Mouse (Mus musculus) stomach, embryonic 16.5 days (tissue): ENCODE results near the gene Slc11a2. TPM values are rescaled to one million over a fixed set of nuclear protein-coding genes. Genes with fewer than 3 reads are reported as not detected.
"Not testable (repeated sequence)": the region's sequence is repeated elsewhere in the genome, so short reads cannot be mapped to it uniquely, and the experiment has no call there.

ENCODE experiments used
- ATAC-seq: fragments of 200-750 bp; cut with Nextera tagmentation; 2 replicates; pipeline ENCODE4 v1.8.0; 2017; ENCODE audit warnings: moderate number of reproducible peaks, moderate TSS enrichment; ENCODE audit not compliant: insufficient read depth, low FRiP score
- H3K27ac ChIP-seq: fragments of 300-500 bp; sonication (generic); 2 replicates; pipeline ENCODE4 v1.5.1; 2014; ENCODE audit warnings: low read length
- H3K27me3 ChIP-seq: fragments of 300-500 bp; sonication (generic); 2 replicates; pipeline ENCODE4 v1.6.1; 2014; ENCODE audit warnings: low read length, control low read depth, mixed read lengths; ENCODE audit not compliant: control insufficient read depth, insufficient read depth
- H3K36me3 ChIP-seq: fragments of 300-500 bp; sonication (generic); 2 replicates; pipeline ENCODE4 v1.6.1; 2014; ENCODE audit warnings: low read length; ENCODE audit not compliant: control insufficient read depth, insufficient read depth
- H3K4me1 ChIP-seq: fragments of 300-500 bp; sonication (generic); 2 replicates; pipeline ENCODE4 v1.6.1; 2014; ENCODE audit warnings: low read length, control low read depth, mixed read lengths; ENCODE audit not compliant: control insufficient read depth, insufficient read depth
- H3K4me2 ChIP-seq: fragments of 300-500 bp; sonication (generic); 2 replicates; pipeline ENCODE4 v1.6.1; 2014; ENCODE audit warnings: low read depth, low read length, mixed read lengths
- H3K4me3 ChIP-seq: fragments of 300-500 bp; sonication (generic); replicated peaks from 2 replicates; pipeline ENCODE4 v1.5.1; 2014; ENCODE audit warnings: mild to moderate bottlenecking, low read length
- H3K9ac ChIP-seq: fragments of 300-500 bp; sonication (generic); 2 replicates; pipeline ENCODE4 v1.6.1; 2014; ENCODE audit warnings: low read length
- H3K9me3 ChIP-seq: fragments of 300-500 bp; sonication (generic); replicated peaks from 2 replicates; pipeline ENCODE4 v1.6.1; 2016; ENCODE audit warnings: low read length, control low read depth; ENCODE audit not compliant: control insufficient read depth
- WGBS: fragments of 180-500 bp; shearing (Covaris S2); extraction: QIAGEN DNeasy Blood & Tissue Kit; methylation state at CpG from one replicate; pipeline ENCODE4 v1.1.7; 2014; 5-methylcytosine and 5-hydroxymethylcytosine counted together
- polyA plus RNA-seq: library from polyadenylated mRNA; unstranded; fragments of >200 nt; fragmentation: Nextera tagmentation; extraction: Ambion mirVana; gene quantifications from 2 replicates; pipeline ENCODE4 v1.2.1, GENCODE M21; 2015

The Slc11a2 gene
- polyA plus RNA-seq, 1 experiment from 2014 or later = 28.3 TPM

GRCm38 (mm10) chr15:100353399-100353798, 71.5 kb downstream of the Slc11a2 start:
- H3K4me2 ChIP-seq, H3K27ac ChIP-seq, H3K36me3 ChIP-seq, H3K4me3 ChIP-seq, H3K4me1 ChIP-seq, H3K27me3 ChIP-seq, H3K9me3 ChIP-seq, ATAC-seq, H3K9ac ChIP-seq: not testable (repeated sequence)
- 90% methylated on average over 12 of the region's 22 CpGs for WGBS

- no peaks in the 10 kb centered on the region for H3K36me3 ChIP-seq
- H3K27me3 ChIP-seq = no peaks in the 10 kb centered on the region
- H3K9me3 ChIP-seq = no peaks in the 10 kb centered on the region
- no peak within 1 kb of the TSS for H3K9ac ChIP-seq
- no peaks in the 10 kb centered on the region for H3K4me1 ChIP-seq
- ATAC-seq = no peak
- no peak within 1 kb of the TSS for H3K27ac ChIP-seq
- no peak within 1 kb of the TSS for H3K4me3 ChIP-seq
- H3K4me2 ChIP-seq = no peak within 1 kb of the TSS
- WGBS = 79% methylated on average over 10 of the region's 10 CpGs
Measured at GRCm38 (mm10) chr15:100352711-100353250, 72.1 kb downstream of the Slc11a2 start, which contains the start of the genes Methig1 and Mettl7a2. Gene Methig1, plus strand, starts transcription at chr15:100353149. Gene Mettl7a2, plus strand, starts transcription at chr15:100353200.

- H3K4me3 ChIP-seq = no peak overlapping the region
- H3K27ac ChIP-seq = no peak overlapping the region
- H3K27me3 ChIP-seq = no peaks in the 10 kb centered on the region
- no peak for ATAC-seq
- no peaks in the 10 kb centered on the region for H3K36me3 ChIP-seq
- H3K9me3 ChIP-seq = no peaks in the 10 kb centered on the region
- no peak overlapping the region for H3K4me2 ChIP-seq
- H3K9ac ChIP-seq = no peak overlapping the region
- WGBS = 53% methylated on average over 6 of the region's 6 CpGs
- H3K4me1 ChIP-seq = no peaks in the 10 kb centered on the region
Measured at GRCm38 (mm10) chr15:100351501-100352060, 73.3 kb downstream of the Slc11a2 start.

GRCm38 (mm10) chr15:100349496-100349895, 75.4 kb downstream of the Slc11a2 start:
- 14% methylated on average over 2 of the region's 2 CpGs for WGBS
- no peak overlapping the region for H3K9ac ChIP-seq
- H3K27ac ChIP-seq = no peak overlapping the region
- no peak overlapping the region for H3K4me2 ChIP-seq
- H3K27me3 ChIP-seq = no peaks in the 10 kb centered on the region
- H3K4me3 ChIP-seq = no peak overlapping the region
- ATAC-seq = no peak
- no peaks in the 10 kb centered on the region for H3K36me3 ChIP-seq
- H3K4me1 ChIP-seq = no peaks in the 10 kb centered on the region
- no peaks in the 10 kb centered on the region for H3K9me3 ChIP-seq

GRCm38 (mm10) chr15:100346761-100347160, 78.1 kb downstream of the Slc11a2 start:
- 64% methylated on average over 13 of the region's 14 CpGs for WGBS
- no peak overlapping the region for H3K27ac ChIP-seq
- H3K4me3 ChIP-seq = no peak overlapping the region
- no peak overlapping the region for H3K9ac ChIP-seq
- H3K36me3 ChIP-seq = no peaks in the 10 kb centered on the region
- no peaks in the 10 kb centered on the region for H3K9me3 ChIP-seq
- H3K4me1 ChIP-seq = no peaks in the 10 kb centered on the region
- ATAC-seq = no peak
- no peaks in the 10 kb centered on the region for H3K27me3 ChIP-seq
- no peak overlapping the region for H3K4me2 ChIP-seq

- Histone ChIP-seq H3K9ac (no peak overlapping the region), H3K36me3 (no peaks in the 10 kb centered on the region), H3K27me3 (no peaks in the 10 kb centered on the region), H3K4me2 (no peak overlapping the region), H3K4me3 (no peak overlapping the region), H3K9me3 (no peaks in the 10 kb centered on the region), H3K4me1 (no peaks in the 10 kb centered on the region), H3K27ac (no peak overlapping the region)
- no peak for ATAC-seq
Measured at GRCm38 (mm10) chr15:100345484-100345883, 79.4 kb downstream of the Slc11a2 start.

GRCm38 (mm10) chr15:100341314-100341980, 83.4 kb downstream of the Slc11a2 start:
- 31% methylated on average over 4 of the region's 5 CpGs for WGBS
- not testable (repeated sequence) for H3K4me2 ChIP-seq, H3K9ac ChIP-seq, H3K27ac ChIP-seq, H3K36me3 ChIP-seq, H3K4me3 ChIP-seq, H3K27me3 ChIP-seq, H3K9me3 ChIP-seq, ATAC-seq, H3K4me1 ChIP-seq

Other genes with a start within 250 kb of the Slc11a2 start
- 34.0 and 40.4 TPM in 2 replicates for gene Atf1, start 197.3 kb downstream of the Slc11a2 start, polyA plus RNA-seq
- 0.30 and 0.49 TPM in 2 replicates for gene Tmprss12, start 144.2 kb downstream of the Slc11a2 start, polyA plus RNA-seq
- 9.8 and 10.9 TPM in 2 replicates for gene Mettl7a1, start 120.9 kb downstream of the Slc11a2 start, polyA plus RNA-seq
- gene Mettl7a3, start 90.1 kb downstream of the Slc11a2 start, polyA plus RNA-seq = not detected in 2 replicates
- 0.09 TPM in 1 of 2 replicates, not detected in the other for gene Methig1, start 71.9 kb downstream of the Slc11a2 start, polyA plus RNA-seq
- not detected in 2 replicates for gene Mettl7a2, start 71.9 kb downstream of the Slc11a2 start, polyA plus RNA-seq
- not detected in 2 replicates for gene Higd1c, start 60.5 kb downstream of the Slc11a2 start, polyA plus RNA-seq
- 0.13 TPM in 1 of 2 replicates, not detected in the other for gene Gm5475, start 2.9 kb downstream of the Slc11a2 start, polyA plus RNA-seq
- gene Letmd1, start 44.0 kb upstream of the Slc11a2 start, polyA plus RNA-seq = 25.8 and 26.7 TPM in 2 replicates
- gene Csrnp2, start 70.4 kb upstream of the Slc11a2 start, polyA plus RNA-seq = 6.7 and 7.3 TPM in 2 replicates
- 20.0 and 21.3 TPM in 2 replicates for gene Tfcp2, start 126.9 kb upstream of the Slc11a2 start, polyA plus RNA-seq
- gene Pou6f1, start 174.9 kb upstream of the Slc11a2 start, polyA plus RNA-seq = 3.5 and 5.3 TPM in 2 replicates
- 194 and 213 TPM in 2 replicates for gene Dazap2, start 190.3 kb upstream of the Slc11a2 start, polyA plus RNA-seq
- gene Smagp, start 211.9 kb upstream of the Slc11a2 start, polyA plus RNA-seq = 40.6 and 51.8 TPM in 2 replicates
- 6.0 and 6.3 TPM in 2 replicates for gene Bin2, start 244.5 kb upstream of the Slc11a2 start, polyA plus RNA-seq